Mouse (Mus musculus): ENCODE data around the gene Pnpla2.

Gene Pnpla2

DNA sequence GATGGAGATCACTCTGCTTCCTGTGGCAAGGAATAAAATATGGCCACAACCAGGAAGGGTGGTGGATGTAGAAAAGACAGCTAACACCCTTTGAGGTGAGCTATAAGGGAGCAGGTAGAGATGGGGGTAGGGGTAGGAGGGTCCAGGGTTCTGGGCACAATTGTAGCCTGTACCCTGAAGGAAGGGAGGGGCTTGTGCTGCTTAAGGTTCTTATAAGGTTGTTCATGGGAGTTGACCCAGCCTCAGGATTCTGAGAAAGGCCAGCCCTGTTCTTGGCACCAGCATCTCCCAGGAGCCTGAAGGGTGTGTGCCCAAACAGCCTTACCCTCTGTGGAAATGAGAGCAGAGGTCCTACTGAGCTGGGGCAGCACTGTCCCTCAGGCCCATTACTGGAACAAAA, 3.1 kb upstream of the Pnpla2 start:
- DNase-seq: no peak

DNA sequence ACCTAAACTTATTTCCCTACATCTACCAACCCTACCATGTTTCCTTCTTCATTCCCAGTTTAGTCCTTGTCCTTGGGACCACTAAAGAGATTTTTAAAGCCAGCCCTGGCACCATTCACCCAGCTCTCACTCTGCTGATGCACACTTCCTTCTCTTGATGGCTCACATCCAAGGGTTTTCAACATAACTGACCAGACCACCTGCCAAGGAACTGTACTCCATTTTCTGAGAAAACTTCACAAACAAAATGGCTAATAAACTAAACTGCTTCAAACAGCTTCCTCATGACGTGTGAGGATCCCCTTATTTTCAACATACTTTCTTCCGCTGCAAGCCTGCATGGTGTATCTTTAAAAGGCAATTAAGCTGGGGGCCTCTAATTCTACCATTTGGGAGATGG, 1.4 kb upstream of the Pnpla2 start:
- no peak for DNase-seq

DNA sequence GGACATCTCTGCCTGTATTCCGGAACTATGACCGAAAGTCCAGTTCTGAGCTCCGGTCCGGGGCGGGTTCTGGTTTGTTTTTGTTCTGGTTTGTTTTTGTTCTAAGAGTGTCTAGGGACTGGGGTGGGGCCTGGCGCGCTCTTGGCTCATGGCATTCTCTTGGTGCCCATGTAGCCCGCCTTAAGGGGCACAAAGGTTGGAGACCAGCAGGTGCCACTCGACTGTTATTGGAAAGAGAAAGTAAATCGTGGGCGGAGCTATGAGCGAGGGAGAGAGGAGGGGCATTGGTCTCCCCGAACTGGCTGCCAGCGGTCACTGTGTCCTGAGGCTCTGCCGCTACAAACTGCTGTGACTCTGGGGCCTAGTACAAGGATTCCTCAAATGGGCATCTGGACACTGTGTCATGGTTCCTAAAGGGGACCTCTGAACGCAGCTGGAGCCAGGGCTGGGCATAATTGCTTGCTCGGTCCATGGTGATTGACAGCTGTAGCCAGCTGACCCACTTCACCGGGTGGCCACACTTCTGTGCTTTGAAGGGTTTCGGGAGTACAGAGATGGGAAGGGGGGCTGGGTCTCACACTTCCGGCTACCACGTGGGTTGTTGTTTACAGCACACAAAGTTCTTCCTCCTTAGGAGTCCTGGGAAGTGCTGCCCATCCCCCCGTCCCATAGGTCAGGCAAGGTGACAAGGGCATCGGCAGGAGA, 764 bp downstream of the Pnpla2 start:
- DNase-seq: peak; percentile 60

DNA sequence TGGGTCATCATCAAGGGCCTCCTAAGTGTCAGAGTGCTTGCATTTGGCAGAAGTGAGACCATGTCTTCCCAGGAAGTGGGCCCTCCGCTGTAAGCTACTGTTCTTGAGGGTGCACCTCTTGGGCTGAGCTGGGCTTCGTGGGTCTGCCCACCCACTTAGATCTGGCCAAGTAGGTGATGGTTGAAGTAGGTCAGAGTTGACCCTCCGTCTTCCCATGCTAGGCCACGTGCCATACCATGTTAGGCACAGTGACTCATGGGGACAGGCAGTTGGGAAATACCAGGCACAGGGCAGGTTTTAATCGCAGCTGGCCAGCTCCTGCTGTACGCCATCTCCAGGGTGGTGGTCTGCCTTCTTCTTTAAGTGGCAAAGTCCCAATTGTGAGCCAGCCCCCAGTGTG, 1.7 kb downstream of the Pnpla2 start:
- no peak for DNase-seq

DNA sequence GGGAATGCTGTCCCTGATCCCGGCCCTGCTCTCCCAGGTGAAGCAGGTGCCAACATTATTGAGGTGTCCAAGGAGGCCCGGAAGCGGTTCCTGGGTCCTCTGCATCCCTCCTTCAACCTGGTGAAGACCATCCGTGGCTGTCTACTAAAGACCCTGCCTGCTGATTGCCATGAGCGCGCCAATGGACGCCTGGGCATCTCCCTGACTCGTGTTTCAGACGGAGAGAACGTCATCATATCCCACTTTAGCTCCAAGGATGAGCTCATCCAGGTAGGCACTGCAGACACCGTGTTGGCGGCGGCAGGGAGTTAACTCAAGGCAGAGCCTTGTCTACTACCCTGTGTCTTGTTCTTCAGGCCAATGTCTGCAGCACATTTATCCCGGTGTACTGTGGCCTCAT, 2.2 kb downstream of the Pnpla2 start:
- peak; percentile 5 for DNase-seq

DNA sequence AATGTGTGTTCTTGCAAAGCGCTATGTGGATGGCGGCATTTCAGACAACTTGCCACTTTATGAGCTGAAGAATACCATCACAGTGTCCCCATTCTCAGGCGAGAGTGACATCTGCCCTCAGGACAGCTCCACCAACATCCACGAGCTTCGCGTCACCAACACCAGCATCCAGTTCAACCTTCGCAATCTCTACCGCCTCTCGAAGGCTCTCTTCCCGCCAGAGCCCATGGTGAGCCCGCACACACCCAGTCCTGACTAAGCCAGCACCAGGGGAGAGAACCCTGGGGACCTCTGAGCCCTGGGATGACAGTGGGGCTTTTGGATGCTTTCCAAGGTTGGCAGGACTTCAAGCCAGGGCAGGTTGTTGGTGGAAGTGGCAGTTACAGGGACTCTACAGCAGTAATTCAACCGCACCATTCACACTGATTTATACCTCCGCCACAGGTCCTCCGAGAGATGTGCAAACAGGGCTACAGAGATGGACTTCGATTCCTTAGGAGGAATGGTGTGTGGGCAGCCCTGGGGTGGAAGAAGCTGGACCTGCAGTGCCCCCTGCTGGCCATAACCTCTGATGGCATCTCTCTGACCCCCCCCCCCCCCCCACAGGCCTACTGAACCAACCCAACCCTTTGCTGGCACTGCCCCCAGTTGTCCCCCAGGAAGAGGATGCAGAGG, 3.1 kb downstream of the Pnpla2 start:
- peak; percentile 66 for DNase-seq

DNA sequence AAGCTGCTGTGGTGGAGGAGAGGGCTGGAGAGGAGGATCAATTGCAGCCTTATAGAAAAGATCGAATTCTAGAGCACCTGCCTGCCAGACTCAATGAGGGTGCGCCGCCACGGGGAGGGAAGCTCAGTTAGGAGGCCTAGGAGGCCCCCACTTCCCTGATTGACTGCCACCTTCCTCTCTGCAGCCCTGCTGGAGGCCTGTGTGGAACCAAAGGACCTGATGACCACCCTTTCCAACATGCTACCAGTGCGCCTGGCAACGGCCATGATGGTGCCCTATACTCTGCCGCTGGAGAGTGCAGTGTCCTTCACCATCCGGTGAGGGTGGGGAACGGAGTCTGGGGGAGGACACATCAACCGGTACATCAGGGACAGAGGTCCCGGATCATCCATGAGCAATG, 3.7 kb downstream of the Pnpla2 start:
- DNase-seq: no peak

DNA sequence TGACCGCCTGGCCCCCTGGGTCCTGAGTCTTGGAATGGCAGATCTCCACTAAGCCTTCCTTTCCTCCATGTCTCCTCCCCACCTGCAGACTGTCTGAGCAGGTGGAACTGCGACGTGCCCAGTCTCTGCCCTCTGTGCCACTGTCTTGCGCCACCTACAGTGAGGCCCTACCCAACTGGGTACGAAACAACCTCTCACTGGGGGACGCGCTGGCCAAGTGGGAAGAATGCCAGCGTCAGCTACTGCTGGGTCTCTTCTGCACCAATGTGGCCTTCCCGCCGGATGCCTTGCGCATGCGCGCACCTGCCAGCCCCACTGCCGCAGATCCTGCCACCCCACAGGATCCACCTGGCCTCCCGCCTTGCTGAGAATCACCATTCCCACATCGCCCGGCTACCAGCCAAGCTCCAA, 4.3 kb downstream of the Pnpla2 start:
- peak; percentile 13 for DNase-seq

DNA sequence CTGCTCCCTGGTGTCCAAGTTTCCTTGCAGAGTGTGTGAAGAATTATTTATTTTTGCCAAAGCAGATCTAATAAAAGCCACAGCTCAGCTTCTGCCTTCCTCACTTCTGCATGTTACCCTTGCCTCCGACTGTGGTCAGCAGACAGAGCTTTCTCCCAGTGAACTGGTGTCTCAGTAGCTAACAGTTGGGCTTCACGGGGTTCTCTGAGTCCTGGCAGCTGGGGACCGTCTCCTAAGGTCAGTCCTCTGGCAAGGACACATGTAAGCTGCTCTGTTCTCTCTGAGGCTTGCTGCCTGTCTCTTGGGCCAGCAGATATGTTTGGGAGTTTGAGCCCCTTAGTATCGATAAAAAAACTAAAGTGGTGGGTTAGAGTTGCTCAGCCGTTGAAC, 5.0 kb downstream of the Pnpla2 start:
- DNase-seq: no peak

DNA sequence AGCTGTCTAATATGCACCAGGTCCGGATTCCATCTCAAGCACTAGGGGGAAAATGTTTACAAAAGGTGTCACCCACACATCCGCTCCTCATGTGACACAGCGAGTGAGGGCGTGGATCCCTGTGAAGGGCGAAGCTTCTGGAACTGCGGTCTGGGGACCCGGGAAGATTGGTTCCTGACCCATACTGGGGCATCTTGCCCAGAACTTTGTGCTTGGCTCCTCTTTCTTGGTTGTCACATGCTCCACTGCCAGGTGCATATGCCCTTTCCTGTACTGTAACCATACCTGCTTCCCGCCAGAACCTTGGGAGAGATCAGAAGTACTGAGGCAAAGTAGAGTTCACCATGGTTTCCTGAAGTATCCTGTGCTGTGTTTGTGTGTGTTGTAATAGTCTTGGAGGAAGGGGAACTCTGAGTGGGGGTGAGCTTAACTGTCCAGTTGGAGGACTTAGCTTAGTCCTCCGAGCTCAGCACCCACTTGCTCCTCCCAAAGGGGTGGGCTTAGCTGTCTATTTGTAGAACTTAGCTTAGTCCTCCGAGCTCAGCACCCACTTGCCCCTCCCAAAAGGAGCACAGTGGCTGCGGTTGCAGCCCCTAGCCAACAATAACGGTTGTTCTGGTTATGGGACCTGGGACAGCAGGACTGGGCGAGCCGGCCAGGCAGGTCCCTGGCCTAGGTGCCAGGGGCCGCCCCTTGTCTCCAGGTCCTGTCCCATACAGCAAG, 5.6 kb downstream of the Pnpla2 start, which contains the start of gene Cracr2b:
TSS of gene Cracr2b (plus strand) at position 704 of the 723 bp plus-strand sequence.
- no peak for DNase-seq

DNA sequence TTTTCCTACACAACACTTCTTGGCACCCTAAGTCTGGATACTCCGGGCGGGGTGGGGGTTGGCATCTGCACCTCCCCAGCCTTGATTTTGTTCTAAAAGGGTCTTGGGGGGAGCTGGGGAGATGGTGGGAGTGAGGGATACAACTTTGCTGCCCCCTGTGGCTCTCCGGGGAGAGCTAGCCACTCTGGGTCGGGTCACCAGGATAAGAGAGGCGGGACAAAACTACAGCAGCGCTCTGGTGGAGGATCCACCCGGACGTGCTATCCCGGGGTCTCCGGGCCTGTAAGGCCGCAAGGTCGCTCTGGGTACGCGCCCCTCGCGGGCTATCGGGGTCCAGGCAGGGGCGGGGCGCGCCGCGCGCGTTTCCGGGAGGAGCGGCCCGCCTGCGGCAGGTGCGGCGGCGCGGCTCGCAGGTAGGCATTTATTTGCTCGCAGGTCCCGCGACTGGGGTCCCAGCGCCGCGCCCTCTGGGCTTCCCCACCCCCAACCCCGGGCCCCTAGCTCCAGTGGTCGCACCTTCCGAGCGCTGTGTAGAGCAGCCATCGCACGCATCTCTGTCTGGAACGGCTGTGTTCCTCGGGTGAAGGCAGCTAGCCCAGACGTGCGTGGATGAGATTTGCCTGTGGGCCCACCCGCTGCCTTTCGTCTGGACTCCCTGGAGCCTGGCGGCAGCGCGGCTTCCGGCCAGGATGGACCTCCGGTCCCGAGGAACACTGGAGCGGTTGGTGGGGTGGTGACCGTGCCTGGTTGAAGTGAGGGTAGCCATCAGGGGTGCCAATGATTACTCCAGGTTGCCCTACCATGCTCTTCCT, 6.7 kb downstream of the Pnpla2 start:
- peak; percentile 29 for DNase-seq

DNA sequence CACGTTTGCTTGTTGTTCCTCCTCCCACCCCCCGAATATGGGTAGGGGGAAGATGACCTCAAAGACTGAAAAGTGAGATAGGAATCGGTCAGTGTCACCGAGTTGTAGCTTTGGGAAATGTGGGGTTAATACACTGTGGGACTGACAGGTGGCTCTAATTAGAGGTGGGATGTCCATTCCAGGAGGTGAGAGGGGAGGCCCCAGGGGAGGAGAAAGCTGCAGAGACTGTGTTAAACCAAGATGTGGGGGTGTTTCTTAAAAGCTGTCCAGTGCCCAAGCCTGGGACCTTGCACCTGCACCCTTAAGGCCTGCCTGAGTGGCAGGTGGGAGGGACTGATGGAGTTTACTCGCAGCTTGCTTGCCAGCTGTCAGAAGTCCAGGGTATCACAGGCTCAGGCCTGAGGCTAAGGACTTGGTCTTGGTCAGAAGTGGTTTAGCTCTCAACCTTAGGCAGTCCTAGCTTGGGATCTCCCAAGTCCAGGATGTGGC, 7.4 kb downstream of the Pnpla2 start:
- no peak for DNase-seq

DNA sequence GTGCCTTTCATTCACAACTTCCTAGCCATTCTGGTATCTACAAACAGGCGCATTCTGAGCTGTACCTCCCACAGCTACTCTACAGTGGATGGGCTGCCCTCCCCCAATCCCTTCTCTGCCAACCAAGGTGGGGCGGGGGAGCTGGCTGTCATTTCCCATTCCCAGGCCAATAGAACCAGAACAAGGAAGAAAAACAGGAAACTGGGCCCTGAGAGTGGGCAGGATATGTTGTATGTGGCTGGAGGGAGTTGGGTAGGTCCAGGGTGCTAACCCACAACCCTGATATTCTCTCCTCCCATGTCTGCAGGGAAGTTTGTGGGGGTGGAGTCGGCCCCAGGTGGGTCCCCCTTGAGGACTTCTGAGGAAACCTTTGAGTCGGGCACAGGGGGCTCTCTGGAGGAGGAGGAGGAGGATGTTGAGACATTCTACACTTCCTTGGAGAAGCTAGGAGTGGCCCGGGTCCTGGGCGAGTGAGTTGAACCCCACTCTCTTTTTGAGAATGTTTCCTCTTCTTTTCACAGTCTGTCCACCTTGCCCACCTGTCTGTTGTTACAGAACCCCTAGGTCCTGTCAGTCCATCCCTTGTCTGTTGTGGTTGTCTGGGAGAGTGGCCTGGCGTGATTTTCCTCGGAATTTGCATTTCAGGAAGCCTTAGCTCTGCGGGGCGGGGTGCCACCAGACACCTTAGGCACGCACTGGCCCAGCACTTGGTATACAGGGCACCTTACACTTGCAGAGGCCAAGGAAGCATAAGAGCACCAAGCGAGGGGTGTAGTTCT, 9.0 kb downstream of the Pnpla2 start:
- DNase-seq: no peak

DNA sequence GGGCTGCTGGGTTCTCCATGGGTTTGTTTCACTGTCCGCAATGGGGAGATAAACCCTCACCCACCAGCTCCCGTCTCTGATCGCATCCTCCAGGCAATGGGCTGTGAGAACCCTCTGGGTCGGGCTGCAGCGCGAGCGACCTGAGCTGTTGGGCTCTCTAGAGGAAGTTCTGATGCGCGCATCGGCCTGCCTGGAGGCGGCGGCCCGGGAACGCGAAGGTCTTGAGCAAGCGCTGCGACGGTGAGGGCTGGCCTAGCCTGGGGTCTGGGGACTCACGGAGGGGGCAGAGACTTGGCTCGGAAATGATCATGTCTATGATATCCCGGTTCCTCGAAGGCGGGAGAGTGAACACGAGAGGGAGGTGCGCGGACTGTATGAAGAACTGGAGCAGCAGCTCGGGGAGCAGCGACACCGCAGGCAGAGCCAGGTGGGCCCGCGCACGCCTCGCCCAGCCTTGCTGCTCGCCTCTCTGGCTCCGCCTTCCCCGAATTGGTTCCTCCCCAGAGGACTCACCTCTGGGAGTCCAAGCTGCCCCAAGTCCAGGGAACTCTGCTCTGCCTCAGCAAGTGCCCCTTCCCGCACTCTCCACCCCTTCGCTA, 9.7 kb downstream of the Pnpla2 start:
- peak; percentile 64 for DNase-seq

DNA sequence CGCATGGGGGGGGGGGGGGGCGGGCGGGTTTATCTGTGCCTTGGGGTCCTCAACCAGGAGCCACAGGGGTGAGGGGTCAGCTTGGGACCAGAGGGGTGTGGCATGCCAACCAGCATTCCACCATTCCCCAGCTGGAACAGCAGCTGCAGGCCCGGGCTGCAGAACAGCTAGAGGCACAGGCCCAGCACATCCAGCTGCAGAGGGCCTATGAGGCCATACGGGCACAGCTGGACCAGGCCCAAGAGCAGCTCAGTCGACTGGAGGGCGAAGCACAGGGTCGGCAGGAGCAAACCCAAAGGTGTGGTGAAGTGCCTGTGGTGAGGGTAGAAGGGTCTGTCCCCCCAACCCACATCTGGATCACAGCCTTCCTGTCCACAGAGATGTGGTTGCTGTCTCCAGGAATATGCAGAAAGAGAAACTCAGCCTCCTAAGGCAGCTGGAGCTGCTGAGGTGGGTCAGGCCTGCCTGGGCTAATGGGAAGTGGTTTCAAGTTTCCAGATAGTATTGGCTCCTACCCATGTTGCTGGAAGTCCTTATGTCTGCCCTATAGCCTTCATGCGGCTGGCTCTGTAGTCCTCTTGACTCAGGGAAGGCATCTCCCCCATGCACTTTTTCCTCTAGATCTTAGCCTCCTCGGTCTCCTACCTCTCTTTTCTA, 10.5 kb downstream of the Pnpla2 start:
- DNase-seq: peak; percentile 9

DNA sequence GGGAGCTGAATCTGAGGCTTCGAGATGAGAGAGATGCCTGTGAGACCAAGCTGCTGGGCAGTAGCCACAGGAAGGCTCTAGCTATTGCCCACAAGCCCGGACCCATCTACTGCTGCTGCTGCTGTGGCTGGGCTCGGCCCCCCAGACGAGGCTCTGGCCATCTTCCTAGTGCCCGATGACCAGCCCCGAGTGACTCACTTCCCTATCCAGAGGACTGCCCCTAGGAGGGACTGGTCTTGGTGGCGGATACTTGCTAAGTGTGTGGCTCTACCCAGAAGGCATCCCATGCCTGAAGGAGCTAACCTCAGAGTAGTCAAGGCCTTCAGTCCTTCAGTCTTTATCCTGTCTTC, 11.0 kb downstream of the Pnpla2 start:
- no peak for DNase-seq

DNA sequence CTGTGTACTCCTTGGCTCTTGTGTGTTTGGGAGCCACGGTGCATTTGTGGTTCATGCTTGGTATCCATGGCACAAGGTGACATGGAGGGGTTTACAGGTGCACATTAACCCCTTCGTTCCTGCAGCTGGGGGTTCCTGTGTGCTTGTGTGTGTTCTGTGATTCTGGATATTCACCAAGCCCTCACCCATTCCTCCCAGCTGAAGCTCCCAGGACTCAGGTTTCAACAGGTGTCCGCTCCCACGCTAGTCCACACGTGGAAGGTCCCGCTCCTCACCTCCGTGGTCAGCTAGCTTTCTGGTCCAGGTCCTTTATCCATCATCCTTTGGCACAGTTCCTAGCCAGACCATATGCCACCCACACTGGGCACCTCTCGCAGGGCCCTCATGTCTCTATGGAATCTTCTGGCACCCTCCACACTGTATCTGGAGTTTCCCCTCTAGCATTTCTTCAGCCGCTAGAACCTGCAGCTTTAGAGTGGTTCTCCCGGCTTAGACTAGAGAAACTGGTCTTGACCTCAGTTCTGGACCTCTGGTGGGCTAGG, 11.7 kb downstream of the Pnpla2 start:
- DNase-seq: no peak

DNA sequence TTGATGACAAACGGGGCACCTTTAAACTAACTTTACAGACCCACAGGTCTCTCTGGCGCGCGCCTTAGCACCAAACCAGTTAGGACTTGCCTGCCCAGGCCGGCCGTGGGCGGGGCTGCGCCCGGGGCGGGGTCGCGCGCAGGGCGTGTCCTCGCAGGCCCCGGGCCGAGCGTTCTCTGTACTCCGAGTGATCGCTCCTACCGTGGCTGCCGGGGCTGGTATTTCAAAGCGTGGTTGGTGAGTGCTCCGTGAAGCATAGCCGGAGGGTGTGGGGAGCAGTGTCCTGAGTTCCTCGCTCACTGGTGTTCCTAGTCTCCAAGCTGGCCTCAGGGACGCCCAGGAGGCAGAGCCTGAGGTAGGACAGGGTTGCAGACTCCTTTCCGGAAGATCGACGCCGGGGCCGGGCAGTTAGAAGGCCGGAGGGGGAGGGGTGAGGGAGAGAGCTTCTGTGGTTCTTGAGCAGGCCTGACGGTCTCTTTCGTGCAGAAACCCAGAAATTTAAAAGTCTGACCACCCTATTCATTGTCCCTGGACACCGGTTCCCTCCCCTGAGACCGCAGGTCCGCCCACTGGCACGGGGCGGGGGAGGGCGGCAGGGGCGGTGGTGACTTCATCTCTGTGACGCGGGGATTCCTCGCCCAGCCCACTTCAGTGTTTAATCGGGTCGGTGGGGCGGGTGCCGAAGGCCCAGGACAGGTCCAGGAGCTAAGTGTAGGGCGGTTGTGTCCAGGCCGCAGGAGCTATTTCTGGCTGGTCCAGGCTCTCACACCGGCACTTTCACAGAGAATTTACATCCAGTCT, 12.4 kb downstream of the Pnpla2 start, which contains the start of gene Cd151:
TSS of gene Cd151 (plus strand) at position 163 of the 801 bp plus-strand sequence.
- DNase-seq: peak; percentile 75

DNA sequence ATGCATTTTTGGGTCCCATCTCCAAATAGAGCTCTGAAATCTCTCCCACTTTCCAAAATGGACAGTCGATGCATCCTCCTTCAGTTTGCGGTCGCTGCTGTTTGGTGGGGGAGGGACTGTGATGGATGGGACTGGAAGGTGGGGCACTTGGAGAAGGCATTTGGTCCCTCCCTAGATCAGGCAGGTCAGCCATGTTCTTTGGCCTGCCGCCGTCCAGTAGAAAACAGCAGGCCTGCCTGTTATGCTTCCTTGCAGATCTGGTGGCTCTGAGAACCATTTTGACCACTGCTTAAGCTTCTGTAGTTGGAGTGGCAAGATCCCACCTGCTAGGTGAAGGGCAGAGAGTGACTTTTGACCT, 13.1 kb downstream of the Pnpla2 start:
- DNase-seq: no peak

All from thymus, postnatal 14 days (tissue).